Mouse (Mus musculus) urinary bladder, postnatal 36 days (tissue): ENCODE data around the gene Klc1.

Experiments used
- DNase-seq, 2 experiments: peaks; one replicate each; pipeline ENCODE4 v3.0.0; 2022; ENCODE audit warnings: low spot score in 2 of 2, mixed read lengths in 1 of 2

The Klc1 gene

DNA sequence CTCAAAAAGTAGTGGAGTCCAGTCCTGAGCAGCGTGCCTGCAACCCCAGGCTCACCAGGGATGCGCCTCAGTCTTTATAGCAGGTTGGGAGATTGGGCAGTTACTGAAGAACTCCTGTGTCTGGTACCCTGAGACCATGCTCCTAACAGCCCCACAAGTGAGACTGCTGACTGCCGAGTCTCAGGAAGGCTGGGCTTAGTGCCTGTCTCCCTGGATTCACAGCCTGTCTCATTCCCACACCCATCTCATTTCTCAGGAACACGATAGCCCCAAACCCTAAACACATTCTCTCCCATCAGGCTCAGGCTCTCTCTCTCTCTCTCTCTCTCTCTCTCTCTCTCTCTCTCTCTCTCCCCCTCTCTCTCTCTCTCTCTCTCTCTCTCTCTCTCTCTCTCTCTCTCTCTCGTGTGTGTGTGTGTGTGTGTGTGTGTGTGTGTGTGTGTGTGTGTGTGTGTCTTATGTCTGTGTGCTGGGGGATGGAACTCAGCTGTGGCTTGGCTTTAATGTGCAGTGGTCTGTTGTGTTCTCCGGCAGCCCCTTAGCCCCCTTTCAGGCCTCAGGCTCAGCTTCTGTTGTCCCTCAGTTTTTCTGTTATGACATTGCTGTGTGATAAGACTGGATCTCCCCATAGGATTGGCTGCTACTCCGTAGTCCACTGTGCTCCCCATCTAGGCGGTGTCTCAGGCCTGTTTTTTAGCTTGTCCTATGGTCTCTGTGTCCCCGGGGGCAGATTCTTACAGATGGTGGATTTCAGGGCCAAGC lies 11.3 kb downstream of the Klc1 start:
- DNase-seq = no peak

- DNase-seq = no peak
Measured at GRCm38 (mm10) chr12:111770651-111771050, 12.0 kb downstream of the Klc1 start.

DNA sequence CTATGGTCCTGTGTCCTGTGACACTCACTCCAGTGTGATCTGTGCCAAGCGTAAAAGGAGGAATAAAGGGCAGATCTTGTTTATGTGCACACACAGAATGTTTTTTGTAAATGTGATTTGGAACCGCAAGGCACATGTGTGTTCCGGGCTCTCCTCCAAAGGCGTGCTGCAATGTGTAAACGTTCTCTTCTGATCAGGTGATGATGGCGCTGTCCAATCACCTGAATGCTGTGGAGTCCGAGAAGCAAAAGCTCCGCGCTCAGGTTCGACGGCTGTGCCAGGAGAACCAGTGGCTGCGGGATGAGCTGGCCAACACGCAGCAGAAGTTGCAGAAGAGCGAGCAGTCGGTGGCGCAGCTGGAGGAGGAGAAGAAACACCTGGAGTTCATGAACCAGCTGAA lies 15.5 kb downstream of the Klc1 start:
- DNase-seq = no peak

DNA sequence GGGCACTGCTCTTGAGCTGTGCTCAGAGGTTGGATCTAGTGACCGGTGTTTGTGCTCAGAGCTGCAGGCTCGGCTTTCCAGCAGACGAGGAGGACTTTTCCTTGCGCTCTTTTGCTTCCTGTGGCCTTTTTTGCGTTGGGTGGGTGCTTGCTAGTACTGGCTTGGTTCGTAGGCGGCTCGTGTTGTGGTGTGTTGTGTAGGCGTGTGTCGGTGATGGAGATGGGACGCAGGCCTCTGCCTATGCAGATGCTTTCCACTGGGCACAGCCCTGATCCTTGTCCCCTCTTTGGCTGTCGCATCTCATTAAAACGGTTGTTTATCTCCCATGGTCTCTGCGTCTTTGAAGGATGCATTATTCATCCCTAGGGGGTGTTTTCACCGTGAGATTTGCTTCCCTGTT lies 16.2 kb downstream of the Klc1 start:
- DNase-seq = no peak

GRCm38 (mm10) chr12:111777919-111778318 lies 19.3 kb downstream of the Klc1 start:
- no peak for DNase-seq

- no peak for DNase-seq
Measured at GRCm38 (mm10) chr12:111779544-111779943, 20.9 kb downstream of the Klc1 start.

DNA sequence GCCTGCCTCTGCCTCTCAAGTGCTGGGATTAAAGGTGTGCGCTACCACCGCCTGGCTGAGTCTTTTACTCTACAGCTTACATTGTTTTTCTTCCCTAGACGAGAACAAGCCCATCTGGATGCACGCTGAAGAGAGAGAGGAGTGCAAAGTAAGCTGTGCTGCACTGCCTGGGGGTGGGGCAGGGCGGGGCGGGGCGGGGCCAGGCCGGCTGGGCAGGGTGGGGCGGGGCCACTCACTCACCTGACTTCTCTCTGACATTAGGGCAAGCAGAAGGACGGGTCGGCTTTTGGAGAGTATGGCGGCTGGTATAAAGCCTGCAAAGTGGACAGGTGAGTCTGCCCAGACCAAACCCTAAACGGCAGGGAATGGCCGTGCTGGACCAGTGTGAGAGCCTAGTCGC lies 26.5 kb downstream of the Klc1 start:
- no peak for DNase-seq

DNA sequence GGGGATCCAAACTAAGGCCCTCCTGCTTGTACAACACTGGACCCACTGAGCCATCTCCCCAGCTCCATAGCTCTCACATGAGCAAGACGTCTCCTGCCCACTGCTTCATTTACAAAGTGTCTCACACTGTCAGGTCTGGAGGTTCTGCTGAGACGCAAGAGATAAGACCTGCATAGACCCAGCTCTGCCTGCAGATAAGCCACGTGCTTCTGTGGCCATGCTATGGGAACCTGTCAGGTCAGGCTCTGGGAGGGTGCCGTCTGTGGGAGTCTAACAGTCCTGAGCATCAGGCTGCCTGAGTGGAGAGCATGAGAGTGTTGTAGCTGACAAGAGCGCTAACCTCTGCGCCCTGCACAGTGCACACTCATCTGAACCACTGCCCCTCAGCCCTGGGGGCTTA lies 28.4 kb downstream of the Klc1 start:
- DNase-seq = no peak

DNA sequence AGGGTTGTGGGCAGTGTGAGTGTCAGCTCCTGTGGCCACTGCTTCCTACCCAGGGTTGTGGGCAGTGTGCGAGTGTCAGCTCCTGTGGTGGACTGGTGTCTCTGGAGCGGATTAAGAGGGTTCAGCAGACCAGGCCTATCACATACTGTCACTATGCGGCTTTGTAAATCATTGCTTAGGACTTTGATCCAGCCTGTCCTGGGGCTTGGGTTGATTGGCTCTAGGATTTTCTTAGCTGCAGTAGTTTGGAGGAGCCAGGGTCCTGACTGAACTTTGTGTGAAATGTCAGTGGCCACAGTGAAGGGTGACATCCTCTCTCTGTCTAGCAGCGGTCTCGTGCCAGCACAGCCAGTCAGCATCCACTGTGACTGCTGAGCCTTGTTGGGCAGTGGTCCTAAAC lies 31.4 kb downstream of the Klc1 start:
- no peak for DNase-seq

DNA sequence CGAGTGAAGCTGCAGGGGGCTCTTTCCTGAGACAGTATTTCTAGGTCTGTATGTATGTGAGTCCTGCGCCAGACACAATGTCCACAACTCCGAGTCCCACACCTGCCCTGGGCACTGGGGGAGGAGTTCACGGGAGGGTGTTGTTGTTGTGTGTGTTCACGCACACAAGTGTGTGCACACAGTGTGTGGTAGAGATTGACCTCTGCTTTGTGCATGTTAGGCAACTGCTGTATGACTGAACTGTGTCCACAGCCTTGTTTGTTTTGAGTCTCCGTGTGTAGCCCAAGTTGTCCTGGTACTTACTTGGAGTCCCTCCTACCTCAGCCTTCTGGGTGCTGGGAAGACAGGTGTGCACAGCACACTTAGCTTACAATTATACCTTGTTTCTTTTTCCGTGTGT lies 32.0 kb downstream of the Klc1 start:
- DNase-seq = no peak

DNA sequence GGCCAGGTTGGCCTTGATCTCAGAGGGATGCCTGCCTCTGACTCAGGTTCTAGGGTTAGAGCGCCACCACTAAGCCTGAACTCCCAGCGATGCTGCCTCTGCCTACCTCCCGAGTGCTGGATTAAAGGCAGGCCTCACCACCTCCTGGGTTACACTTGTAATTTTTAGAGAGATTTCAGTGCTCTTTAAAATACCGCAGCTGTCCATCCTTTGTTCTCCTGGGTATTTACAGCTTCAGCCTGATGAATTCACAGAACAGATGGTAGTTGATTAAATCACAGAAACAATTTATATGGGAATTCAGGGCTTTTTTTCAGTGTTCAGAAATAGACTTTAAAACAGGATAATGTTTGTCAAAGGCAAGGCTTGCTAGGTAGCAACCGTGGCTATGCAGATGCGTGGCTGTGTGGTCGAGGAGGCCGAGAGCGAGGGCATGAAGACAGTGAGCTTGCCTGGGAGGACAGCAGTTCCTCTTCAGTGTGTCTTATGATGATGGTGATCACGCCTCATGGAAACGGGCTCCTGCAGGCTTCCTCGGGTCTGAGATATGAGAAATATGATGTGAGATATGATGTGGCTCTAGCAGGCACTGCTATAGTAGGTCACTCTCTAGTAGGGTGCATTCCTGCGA lies 32.9 kb downstream of the Klc1 start:
- DNase-seq = no peak

DNA sequence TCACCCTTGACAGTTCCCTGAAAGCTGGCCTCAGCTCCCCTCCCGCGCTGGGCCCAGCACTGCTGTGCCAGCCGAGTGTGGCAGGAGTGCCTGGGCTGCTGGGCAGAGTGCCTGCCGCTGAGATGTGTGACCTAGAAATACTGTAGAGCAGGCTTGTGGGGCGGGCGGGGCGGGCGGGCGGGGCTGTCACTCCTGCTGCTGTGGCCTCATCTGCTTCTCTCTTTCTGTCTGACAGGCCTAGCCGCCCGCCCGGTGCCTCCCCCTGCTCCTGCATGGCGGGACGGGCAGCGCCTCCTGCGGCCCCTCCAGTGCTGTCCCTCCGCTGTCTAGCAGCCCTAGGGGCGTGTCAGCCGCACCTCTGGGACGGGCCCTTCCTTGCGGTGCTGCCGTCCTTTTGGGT lies 35.5 kb downstream of the Klc1 start:
- DNase-seq = peak in 1 of 2 experiments; percentile 55

DNA sequence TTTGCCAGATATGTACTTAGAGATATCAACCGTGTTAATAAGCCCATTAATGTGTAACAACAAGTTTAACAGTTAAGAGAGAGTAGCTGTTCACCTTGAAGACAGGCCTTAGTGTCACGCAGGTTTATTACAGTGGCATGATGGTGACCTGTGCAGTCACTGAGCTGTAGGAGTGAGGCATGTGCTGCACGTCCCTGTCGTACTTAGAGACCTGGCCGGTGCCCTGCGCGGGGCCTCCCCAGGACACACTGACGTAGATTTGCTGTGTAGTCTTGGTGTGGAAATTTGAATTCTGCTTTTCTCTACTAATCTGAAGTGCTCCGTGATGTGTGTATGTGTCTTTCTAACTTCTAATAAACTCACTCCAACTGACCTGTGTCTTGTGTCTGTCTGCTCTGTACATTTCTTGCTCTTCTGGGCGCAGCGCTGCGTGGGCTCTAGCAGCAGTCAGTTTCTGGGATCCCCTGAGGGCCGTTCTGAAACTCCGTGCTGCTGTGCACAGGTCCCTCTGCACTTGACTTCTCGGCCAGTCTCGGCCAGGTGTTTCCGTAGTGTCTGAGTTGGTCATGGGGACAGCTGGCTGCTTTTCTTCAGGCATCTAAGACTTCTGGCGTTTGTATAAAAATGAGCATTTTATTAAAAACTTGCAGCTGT lies 36.0 kb downstream of the Klc1 start:
- DNase-seq = no peak

GRCm38 (mm10) chr12:111795180-111795895 lies 36.7 kb downstream of the Klc1 start:
- DNase-seq = no peak

- DNase-seq = no peak
Measured at GRCm38 (mm10) chr12:111797251-111797650, 38.6 kb downstream of the Klc1 start.

DNA sequence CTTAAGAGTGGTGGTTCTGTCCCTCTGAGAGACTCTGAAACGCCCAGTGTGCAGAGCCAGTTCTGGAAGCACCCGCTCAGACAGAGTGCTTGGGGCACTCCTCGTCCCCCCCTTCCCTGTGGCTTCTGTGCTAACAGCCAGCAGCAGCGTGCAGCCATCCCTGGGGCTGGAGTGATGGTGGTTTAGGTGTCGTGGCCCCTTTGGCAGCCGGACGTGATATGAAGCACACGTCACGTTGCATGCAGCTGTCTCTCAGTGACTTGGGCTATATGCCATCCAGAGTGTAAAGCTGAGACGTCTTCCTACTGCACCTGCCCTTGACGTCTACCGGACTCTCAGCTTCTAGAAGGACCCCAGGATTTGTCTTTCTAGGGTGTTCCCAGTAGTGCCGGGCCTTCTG lies 39.8 kb downstream of the Klc1 start:
- DNase-seq = no peak

DNA sequence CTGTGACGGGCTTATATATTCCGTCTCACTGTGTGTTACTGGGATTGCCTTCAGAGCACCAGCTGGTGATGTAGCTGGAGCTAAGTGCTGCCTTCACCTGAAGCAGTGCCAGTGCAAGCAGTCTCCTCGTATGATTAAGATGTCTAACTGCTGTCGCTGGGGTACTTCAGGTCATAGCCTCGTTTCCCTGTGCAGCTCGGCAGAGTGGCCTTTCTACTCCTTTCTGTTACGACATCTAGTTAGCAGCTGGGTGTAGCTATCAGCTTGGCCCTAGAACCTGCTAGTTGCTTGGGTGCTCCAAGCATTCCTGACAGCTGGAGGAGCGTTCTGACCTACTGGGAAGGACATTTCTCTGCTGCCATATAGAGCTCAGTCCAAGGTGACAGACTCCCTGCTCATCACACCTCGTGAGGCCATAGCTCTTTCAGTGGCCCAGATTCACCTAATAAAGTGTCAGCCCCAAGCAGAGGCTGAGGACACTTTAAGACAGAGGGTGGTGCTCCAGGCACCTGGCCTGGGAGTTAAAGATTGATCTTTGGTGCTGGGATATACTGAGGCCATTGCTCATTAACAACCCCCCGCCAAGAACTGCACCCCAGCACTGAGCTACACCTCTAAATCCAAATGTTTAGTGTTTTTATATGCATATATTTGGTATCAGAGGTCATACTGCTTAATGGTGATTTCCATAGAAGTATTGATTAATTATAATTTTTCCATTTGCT lies 42.0 kb downstream of the Klc1 start:
- no peak for DNase-seq

GRCm38 (mm10) chr12:111803538-111803937 lies 44.9 kb downstream of the Klc1 start:
- DNase-seq = no peak

DNA sequence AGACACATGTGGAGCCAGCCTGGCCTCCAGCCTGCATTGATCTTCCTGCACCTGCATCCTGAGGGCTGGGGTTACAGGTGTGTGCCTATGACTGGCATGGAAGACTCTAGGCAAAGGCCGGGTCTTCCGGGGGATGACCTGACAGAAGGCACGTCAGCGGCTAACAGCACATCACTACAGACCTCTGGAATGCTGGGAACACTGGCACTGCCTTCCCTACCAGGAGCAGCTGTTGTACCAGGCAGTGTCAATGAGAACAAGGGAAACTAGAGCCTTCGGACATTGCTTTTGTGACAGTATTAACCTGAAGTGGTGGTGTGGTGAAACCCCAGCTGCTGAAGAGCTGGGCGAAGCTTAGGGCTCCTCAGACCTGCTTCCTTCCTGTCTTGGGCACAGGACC lies 50.1 kb downstream of the Klc1 start:
- DNase-seq = no peak

- DNase-seq = peak; percentile 62 to 82
Measured at GRCm38 (mm10) chr12:111809762-111810161, 51.1 kb downstream of the Klc1 start.

DNA sequence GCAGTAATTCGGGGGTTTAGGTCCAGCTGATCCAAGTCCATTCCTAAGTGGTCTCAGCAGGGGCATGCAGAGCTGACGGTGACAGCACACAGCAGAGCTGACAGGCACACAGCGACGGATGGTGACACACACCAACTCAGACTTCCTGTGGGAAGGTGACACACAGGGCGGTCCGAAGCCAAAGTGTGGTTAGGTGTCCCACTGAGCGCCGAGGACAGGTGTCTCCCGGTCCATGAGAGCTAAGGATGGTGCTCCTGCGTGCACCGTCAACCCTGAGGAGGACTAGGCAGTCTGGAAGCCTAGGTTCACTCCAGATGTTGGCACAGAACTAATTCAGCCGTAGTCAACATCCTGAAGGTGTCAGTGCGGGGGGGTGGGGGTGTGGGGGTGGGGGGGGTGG lies 53.4 kb downstream of the Klc1 start:
- no peak for DNase-seq

DNA sequence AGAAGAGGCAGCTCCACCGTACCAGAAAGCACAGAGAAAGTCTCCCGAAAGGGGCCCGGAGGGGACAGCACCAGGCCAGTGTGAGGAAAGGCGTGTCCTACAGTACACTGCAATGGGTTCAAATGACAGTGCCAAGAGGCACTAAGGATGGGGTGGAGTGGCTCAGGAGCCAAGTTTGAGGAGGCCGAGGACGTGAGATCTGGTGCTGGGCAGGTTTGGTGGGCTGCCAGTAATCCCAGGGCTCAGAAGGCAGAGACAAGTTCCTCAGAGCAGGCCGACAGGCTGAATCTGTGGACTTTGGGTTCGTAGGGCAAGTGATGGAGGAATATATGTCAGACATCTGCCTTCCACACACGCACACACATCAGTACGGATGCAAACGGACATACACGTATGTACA lies 54.0 kb downstream of the Klc1 start:
- DNase-seq = no peak
